In genomic region chr13:112659986-112660573, GRCm38 (mm10) we compare ENCODE assay signal across 9 mouse cellular contexts. TPM values are rescaled to one million over a fixed set of nuclear protein-coding genes. Genes with fewer than 3 reads are reported as not detected.
A peak's percentile ranks its signal among the peaks of the same experiment; 100 is the strongest.
DNase-seq lines count a peak whose midpoint lies in the region; ATAC-seq and TF ChIP-seq lines count a peak whose summit lies in the region.
"Had no signal": no experiment of that assay in that cellular context is flagged by ENCODE, and none has a peak within 500 bp of the region (broad histone marks: within the 10 kb centered on the region; RNA-seq: fewer than 3 reads in every experiment).

No protein-coding gene starts in this region.

- peaks cover 3% of the 10 kb centered on the region for H3K4me1 ChIP-seq in thymus, adult 2 months (replicated peaks; ENCODE audit: control insufficient read depth, insufficient read depth, low read length)
- peaks cover 30% of the 10 kb centered on the region for H3K4me1 ChIP-seq in liver, embryonic 12.5 days

- intact Hi-C loops in gastrocnemius, adult 2 months (cut with DNase I) = loop anchor here (5.0 kb wide), 1 partner anchor 267 kb away; the partner anchor contains the start of genes Dhx29 and Mtrex
- intact Hi-C loops in left cerebral cortex, postnatal 14 days (cut with DNase I) = no loop called here

- H3K9ac ChIP-seq in liver, embryonic 12.5 days = peak overlapping the region; percentile 96

- no peak for ATAC-seq in liver, embryonic 12.5 days
- ATAC-seq in granulocyte monocyte progenitor cell, adult 5-6 weeks (replicated peaks; ENCODE audit: poor library complexity, severe bottlenecking) = no peak

- H3K4me3 ChIP-seq in gastrocnemius, adult 2 months = peak overlapping the region; percentile 78
- peak overlapping the region; percentile 38 for H3K4me3 ChIP-seq in thymus, adult 2 months (ENCODE audit: control insufficient read depth, insufficient read depth, low read length)
- H3K4me3 ChIP-seq in liver, embryonic 12.5 days = peak overlapping the region; percentile 75

- DNase-seq in gastrocnemius, adult 2 months = no peak
- DNase-seq in gastrocnemius, adult 18-20 months (ENCODE audit: low spot score) = no peak
- no peak for DNase-seq in thymus, adult 2 months
- no peak for DNase-seq in thymus, adult 18-20 months
- DNase-seq in left cerebral cortex, postnatal 14 days (ENCODE audit: low spot score in 2 of 2) = no peak
- no peak for DNase-seq in frontal cortex, postnatal 14 days (ENCODE audit: low spot score in 2 of 2)

- H3K27ac ChIP-seq in gastrocnemius, adult 2 months = peak overlapping the region; percentile 88
- no peak overlapping the region for H3K27ac ChIP-seq in thymus, adult 2 months (ENCODE audit: control insufficient read depth, insufficient read depth, low read length)
- H3K27ac ChIP-seq in liver, embryonic 12.5 days = peak overlapping the region; percentile 16; the same call in 1 of the 2 replicates

- 5% methylated on average over 10 of the region's 10 CpGs for WGBS in thymus, adult 2 months
- WGBS in liver, embryonic 12.5 days (ENCODE audit: insufficient replicate concordance) = 3% methylated on average over 10 of the region's 10 CpGs

- no peak for TF ChIP-seq POLR2A in thymus, adult 2 months (IDR thresholded peaks at IDR 0.05; ENCODE audit: control insufficient read depth, extremely low read depth, insufficient read depth, low read length, poor library complexity)

- H3K36me3 ChIP-seq in thymus, adult 2 months (ENCODE audit: control insufficient read depth, insufficient read depth, low read length) = no peaks in the 10 kb centered on the region
- H3K36me3 ChIP-seq in liver, embryonic 12.5 days = no peaks in the 10 kb centered on the region

- H3K27me3 ChIP-seq in thymus, adult 2 months (ENCODE audit: control insufficient read depth, insufficient read depth, low read length) = no peaks in the 10 kb centered on the region
- H3K27me3 ChIP-seq in liver, embryonic 12.5 days (replicated peaks) = no peaks in the 10 kb centered on the region

- H3K4me2 ChIP-seq in liver, embryonic 12.5 days = peak overlapping the region; percentile 83

- no peak for TF ChIP-seq CTCF in gastrocnemius, adult 2 months (IDR thresholded peaks at IDR 0.05)
- no peak for TF ChIP-seq CTCF in thymus, adult 2 months (IDR thresholded peaks at IDR 0.05; ENCODE audit: borderline replicate concordance, control insufficient read depth, extremely low read depth, insufficient read depth, low read length, poor library complexity)

- H3K9me3 ChIP-seq in liver, embryonic 12.5 days (replicated peaks) = no peaks in the 10 kb centered on the region

RNA-seq across cellular contexts. Expression of gene Slc38a9, which starts 0.5 kb away (rescaled TPM):
- 1 to 10 TPM; 6.9 to 8.1 TPM for total RNA-seq in gastrocnemius, adult 2 months (2021)
- total RNA-seq in gastrocnemius, adult 18-20 months (2021) = 1 to 10 TPM; 4.8 to 6.2 TPM
- polyA plus RNA-seq in thymus, adult 2 months (2012; rRNA removed) = 71.2 and 73.3 TPM in 2 replicates
- 12.1 and 13.6 TPM in 2 replicates for polyA plus RNA-seq in liver, embryonic 12.5 days (2016; fragmentation: Nextera tagmentation; extraction: Ambion mirVana)
- total RNA-seq in granulocyte monocyte progenitor cell, adult 5-6 weeks (2014; fragmentation: Nextera tagmentation) = 23.7 and 26.2 TPM in 2 replicates
- total RNA-seq in granulocyte monocyte progenitor cell, adult 5-6 weeks (2017) = 10.2 and 15.9 TPM in 2 replicates
- total RNA-seq in left cerebral cortex, postnatal 14 days (2021) = 10 to 100 TPM; 18.5 to 21.7 TPM

RNA-seq across cellular contexts. Expression of gene Ddx4, which starts 7.8 kb away (rescaled TPM):
- not detected for total RNA-seq in gastrocnemius, adult 2 months (2021)
- not detected for total RNA-seq in gastrocnemius, adult 18-20 months (2021)
- 0.08 TPM in 1 of 2 replicates, not detected in the other for polyA plus RNA-seq in thymus, adult 2 months (2012; rRNA removed)
- 0.35 and 0.49 TPM in 2 replicates for polyA plus RNA-seq in liver, embryonic 12.5 days (2016; fragmentation: Nextera tagmentation; extraction: Ambion mirVana)
- total RNA-seq in granulocyte monocyte progenitor cell, adult 5-6 weeks (2014; fragmentation: Nextera tagmentation) = not detected in 2 replicates
- not detected in 2 replicates for total RNA-seq in granulocyte monocyte progenitor cell, adult 5-6 weeks (2017)
- 1 to 10 TPM in 1 of 2 experiments, under 1 TPM in 1; 0.78 to 1.2 TPM for total RNA-seq in left cerebral cortex, postnatal 14 days (2021)
- polyA plus RNA-seq: C2C12 had no signal
